Mouse (Mus musculus): ENCODE measurements around the gene Lrig1.

- TF ChIP-seq CTCF (IDR thresholded peaks at IDR 0.05; ENCODE audit: low read depth) (no peak), EP300 (optimal IDR thresholded peaks at IDR 0.05) (no peak)
Observed at GRCm38 (mm10) chr6:94733878-94734277, 33.9 kb upstream of the Lrig1 start.
